Mouse (Mus musculus) cortical plate, adult 2 months (tissue): Measurements from ENCODE around the gene Nsun7.

Experiments
- CTCF ChIP-seq: fragments of 200-500 bp; IDR thresholded peaks from 2 replicates; pipeline ENCODE4 v1.5.1; 2011; ENCODE audit warnings: mild to moderate bottlenecking, control low read depth, low read length; ENCODE audit not compliant: insufficient read depth; ENCODE audit errors: extremely low read depth
- POLR2A ChIP-seq: fragments of 200-500 bp; IDR thresholded peaks from 2 replicates; pipeline ENCODE4 v1.6.1; 2011; ENCODE audit warnings: mild to moderate bottlenecking, low read length, control low read depth; ENCODE audit not compliant: insufficient read depth; ENCODE audit errors: extremely low read depth

- TF ChIP-seq CTCF (no peak), POLR2A (no peak)
Observed at GRCm38 (mm10) chr5:66310806-66311205, 51.1 kb downstream of the Nsun7 start.
